Mouse (Mus musculus) left cerebral cortex, adult 18-20 months (tissue): ENCODE results near the gene Orm3. TPM values are rescaled to one million over a fixed set of nuclear protein-coding genes. Genes with fewer than 3 reads are reported as not detected.

ENCODE experiments used
- DNase-seq, 2 experiments: peaks; one replicate each; pipeline ENCODE4 v3.0.0; 2021 to 2022; ENCODE audit warnings: low spot score in 2 of 2, mixed read lengths in 1 of 2
- total RNA-seq, 2 experiments: library from RNA; stranded (reverse); gene quantifications; 2 replicates each; pipeline ENCODE4 v1.2.3; 2021

Gene Orm3
- total RNA-seq, 2 experiments from 2014 or later, result not detected

DNA sequence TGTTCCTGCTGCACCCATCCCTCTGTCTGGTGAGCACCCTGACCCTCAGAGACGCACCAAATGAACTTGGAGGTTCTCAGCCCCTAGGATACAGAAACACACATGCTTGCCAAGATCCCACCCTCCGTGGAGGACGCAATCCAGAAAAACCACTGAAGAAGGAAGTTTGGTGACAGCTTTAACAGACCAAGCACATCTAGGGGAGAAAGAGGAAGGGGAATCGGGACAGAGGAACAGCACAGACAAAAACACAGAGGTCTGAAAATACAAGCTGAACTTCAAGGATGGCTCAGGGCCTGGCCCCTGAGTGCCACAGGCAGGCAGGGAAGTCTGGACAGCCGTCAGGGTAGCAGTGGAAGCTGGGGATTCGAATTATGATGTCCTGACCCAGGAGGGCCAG, 45.7 kb downstream of the Orm3 start:
- DNase-seq, result no peak

DNA sequence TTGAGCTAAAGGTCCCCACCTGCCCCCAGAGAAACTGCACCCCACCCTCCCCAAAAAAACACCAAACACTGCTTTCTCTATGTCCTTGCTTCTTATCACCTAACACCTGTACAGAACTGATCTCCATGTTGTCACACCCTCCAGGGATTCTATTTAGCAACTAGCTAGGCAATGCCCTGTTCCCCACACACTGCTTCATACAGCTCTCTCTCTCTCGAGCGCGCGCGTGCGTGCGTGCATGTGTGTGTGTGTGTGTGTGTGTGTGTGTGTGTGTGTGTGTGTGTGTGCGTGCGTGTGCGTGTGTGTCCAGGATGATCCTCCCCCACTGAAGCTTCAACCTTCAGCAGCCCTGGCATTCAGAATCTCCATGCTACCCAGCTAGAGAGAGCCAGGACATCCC, 46.1 kb downstream of the Orm3 start:
- DNase-seq, result no peak

DNA sequence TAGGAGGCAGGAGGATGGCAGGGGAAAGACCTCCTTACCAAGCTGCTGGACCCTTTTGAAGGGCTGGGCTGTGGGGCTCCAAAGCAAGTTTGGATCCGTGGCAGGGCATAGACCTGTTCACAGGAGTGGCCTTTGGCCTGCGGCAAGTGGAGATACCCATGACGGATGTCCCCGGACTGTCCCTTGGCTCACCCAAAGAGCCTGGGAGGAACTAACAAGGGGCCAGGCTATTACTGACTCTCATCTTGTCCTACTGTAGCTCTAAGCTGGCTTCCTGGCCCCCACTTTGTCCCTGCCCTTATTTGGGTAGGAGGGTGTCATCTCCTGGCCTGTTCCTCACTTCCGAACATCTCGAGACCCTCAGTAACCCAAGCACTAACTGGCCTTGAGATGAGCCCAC, 46.6 kb downstream of the Orm3 start:
- DNase-seq, result no peak

DNA sequence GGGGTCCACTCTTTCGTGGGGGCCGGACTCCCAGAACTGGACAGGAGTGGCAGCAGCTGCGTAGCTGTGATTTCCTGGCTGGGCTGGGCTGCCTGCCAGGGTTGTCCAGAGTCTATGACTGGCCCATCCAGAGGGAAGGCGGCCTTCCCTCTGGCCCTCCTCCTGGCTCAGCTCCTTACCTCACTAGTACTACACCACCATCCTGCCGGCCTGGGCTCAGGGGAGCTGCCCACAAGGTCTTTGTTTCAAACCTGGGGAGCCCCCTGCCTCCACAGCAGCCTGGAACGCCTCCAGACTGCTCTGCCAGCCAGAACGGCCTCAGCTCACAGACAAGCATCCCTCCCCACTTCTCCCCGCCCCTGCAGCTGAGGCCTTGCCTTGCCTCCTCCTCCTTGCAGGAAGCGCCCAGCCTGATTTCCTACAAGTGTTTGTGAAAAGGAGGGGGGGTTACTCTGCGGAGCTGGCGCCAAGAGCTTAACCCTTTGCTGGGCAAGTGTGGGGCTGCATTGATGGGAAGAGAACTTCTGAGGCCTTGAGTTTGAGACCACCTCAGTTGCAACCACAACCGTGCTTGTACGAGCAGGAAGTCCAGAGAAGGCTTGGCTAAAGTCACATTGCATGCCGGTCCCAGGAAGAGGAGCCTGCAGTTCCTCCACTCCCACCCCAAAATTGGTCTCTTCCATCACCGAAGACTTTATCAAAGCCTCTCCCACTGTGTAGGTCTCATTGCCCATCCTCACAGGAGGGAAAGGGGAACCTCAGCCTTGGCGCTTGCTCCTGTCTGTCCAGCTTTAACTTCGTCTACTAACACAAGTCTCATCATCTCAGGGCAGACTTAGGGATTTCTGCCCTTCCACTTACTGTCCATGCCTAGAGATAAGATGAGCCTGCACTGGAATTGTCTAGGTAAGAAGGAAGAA, 47.3 kb downstream of the Orm3 start, which contains the start of gene Akna:
TSS of gene Akna (minus strand) at position 315 of the 920 bp plus-strand sequence.
- peak; percentile 55 to 65 for DNase-seq

DNA sequence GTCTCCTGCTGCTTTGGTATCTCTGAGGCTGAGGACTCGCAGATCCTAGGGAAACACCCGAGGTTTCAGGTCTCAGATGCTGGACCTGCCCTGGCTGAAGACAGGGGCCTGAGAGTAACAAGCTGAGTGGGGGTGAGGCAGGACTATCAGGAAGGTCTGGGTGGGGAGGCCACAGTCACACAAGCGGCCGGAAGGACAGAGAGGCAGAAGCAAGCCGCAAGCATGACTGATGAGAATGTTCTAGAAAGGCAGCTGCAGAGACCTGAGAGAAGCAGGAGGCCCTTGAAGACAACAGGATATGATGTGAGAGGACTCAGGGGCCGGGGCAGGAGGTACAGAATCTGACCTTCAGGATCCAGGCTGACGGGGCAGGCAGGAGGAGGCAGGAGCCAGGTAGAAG, 48.2 kb downstream of the Orm3 start:
- no peak for DNase-seq

DNA sequence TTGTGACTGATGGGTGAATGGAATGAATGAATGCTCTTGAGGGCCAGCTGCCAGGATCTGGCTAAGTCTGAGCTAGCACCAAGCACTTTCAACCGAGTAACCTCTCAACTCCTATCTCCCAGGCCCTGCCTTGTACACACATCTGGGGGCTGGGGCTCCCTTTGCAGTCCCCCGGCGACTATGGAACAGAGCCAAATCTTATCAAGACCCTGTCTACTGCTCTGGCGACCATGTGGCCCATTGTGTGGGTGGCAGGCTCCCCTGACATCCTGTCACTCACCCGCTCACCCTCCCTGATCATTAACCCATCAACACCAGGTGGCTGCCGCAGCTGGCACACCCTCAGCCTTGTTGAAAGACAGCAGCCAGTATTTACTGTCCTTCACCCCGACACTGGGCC, 49.1 kb downstream of the Orm3 start:
- no peak for DNase-seq

DNA sequence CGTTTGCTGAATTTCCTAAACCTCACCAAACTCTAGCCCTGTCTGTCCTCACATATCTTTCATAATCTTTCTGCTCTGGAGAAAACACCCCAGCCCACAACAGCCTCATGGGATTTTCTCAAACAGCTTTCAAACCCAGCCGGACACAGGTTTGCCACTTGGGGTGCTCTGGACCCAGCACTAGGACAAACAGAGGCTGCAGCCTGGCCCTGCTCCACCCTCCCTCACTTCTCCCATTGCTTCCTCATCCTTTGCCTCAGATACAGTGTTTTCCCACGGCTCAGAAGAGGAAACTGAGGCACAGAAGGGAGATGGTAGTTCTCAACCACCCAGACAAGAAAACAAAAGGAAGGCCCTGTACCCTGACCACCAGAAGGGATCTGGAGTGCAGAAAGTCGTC, 49.7 kb downstream of the Orm3 start:
- DNase-seq, result no peak

DNA sequence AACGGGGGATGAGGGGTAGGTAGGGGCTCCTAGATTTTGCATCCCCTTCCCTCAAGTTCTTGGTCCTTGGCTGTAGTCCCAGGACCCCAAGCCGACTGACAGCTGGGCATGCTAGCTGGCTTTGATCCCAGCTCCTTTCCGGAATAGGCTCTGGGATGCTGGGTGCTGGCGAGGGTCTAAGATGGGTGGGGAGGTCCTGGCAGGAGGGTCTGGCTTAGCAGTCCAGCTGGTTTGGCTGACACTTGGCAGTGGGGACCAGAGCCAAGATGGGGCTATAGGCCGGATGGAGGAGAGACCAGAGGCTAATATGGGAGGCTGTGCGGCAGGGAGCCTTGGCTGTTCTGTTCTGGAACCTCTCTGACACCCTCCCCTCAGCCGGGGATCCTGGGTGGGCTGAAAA, 52.3 kb downstream of the Orm3 start:
- DNase-seq, result no peak

DNA sequence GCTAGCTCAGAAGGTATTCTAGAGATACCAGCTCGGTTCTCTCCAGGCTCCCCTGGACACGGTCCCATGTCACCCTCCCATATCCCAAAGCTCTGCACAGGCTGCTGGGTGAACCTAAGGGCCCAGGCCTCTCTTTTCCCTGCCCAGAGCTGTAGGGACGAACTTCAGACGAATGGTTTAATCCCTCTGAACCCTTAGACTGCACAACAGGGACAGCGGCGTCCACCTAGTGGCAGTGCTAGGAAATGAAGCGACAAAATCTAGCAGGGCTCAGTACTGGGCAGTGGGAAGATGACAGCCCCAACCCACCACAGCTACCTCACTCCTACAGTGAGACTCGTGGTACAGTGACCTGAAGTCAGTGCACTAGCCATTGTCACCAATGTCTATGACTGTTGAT, 52.7 kb downstream of the Orm3 start:
- peak; percentile 49 to 61 for DNase-seq

Other genes with a start within 250 kb of the Orm3 start
- gene Ambp, start 201.4 kb upstream of the Orm3 start, total RNA-seq, result not detected
- gene Kif12, start 184.0 kb upstream of the Orm3 start, total RNA-seq, result not detected
- gene Col27a1, start 142.2 kb upstream of the Orm3 start, total RNA-seq, result 1 to 10 TPM; 4.2 to 5.2 TPM
- gene Orm1, start 11.6 kb upstream of the Orm3 start, total RNA-seq, result not detected
- gene Orm2, start 6.3 kb downstream of the Orm3 start, total RNA-seq, result not detected
- gene Akna, start 47.2 kb downstream of the Orm3 start, total RNA-seq, result 1 to 10 TPM; 3.3 TPM
- gene Whrn, start 139.8 kb downstream of the Orm3 start, total RNA-seq, result 10 to 100 TPM; 38.5 to 42.1 TPM
- 100 to 1,000 TPM; 143 to 157 TPM for gene Atp6v1g1, start 188.6 kb downstream of the Orm3 start, total RNA-seq
- 10 to 100 TPM in 1 of 2 experiments, 1 to 10 TPM in 1; 9.5 to 10.4 TPM for gene Tmem268, start 202.6 kb downstream of the Orm3 start, total RNA-seq
- gene Gm11213, start 249.1 kb downstream of the Orm3 start, total RNA-seq, result not detected